Mouse (Mus musculus): ENCODE results near the gene Mgp.

- TF ChIP-seq POLR2A (IDR thresholded peaks at IDR 0.05; ENCODE audit: insufficient read length, low read depth) (no peak), MYOG (IDR thresholded peaks at IDR 0.05; ENCODE audit: control insufficient read depth in 1 of 3, insufficient read depth in 1 of 3, insufficient read length in 2 of 3, low read depth in 2 of 3) (no peak), TCF12 (IDR thresholded peaks at IDR 0.05; ENCODE audit: insufficient read depth, poor library complexity, severe bottlenecking) (no peak), USF1 (IDR thresholded peaks at IDR 0.05; ENCODE audit: low read depth) (no peak), CEBPB (IDR thresholded peaks at IDR 0.05; ENCODE audit: insufficient read depth, poor library complexity, severe bottlenecking) (no peak), POLR2AphosphoS2 (IDR thresholded peaks at IDR 0.05; ENCODE audit: insufficient read length, low read depth) (no peak), E2F4 (IDR thresholded peaks at IDR 0.05; ENCODE audit: insufficient read depth) (no peak), MAX (IDR thresholded peaks at IDR 0.05; ENCODE audit: low read depth) (no peak), SRF (IDR thresholded peaks at IDR 0.05; ENCODE audit: control insufficient read depth, insufficient read length, low read depth) (no peak), TCF3 (IDR thresholded peaks at IDR 0.05; ENCODE audit: insufficient read length, low read depth) (no peak), REST (IDR thresholded peaks at IDR 0.05; ENCODE audit: insufficient read depth, insufficient read length) (no peak)
Measured at GRCm38 (mm10) chr6:136922080-136922479, 46.5 kb upstream of the Mgp start, which contains the start of gene Erp27.

Measured in myocyte (in vitro differentiated cells).